Mouse (Mus musculus): ENCODE data around the gene Chfr.

Chfr gene

DNA sequence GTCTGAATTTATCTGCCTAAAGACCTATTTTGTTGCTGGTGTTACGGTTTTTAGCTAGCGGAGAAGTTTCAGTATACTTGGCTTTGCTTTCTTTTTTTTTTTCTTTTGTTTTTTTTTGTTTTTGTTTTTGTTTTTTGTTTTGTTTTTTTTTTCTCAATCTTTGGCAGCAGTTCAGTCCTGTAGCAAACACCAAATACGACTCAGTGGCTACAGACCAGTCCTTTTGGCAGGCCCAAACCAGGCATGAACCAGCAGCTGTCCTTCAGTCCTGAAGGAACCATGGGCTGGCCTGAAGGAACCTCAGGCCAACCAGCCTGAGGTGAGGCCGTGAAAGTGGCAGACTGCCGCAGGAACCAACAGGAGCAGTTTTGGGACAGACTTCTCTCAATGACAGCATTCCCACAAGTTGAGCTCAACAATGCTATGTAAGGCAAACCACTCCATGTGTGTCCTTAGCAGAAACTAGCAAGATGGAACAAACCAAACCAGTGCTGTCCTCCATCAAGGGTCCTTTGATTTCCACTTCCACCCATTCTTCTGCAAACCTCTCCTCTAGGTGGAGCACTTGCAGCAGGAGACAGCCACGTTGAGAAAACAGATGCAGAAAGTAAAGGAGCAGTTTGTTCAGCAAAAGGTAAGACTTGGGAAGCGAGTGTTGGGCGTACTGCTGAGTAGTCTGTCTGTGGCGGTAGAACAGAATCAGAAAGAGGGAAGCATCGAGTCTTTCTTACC is 67.7 kb downstream of the Chfr start:
- no peak overlapping the region for H3K4me3 ChIP-seq (replicated peaks; ENCODE audit: low read length)
- H3K9me3 ChIP-seq (ENCODE audit: low read length), result peaks cover 56% of the 10 kb centered on the region
- H3K4me1 ChIP-seq (replicated peaks; ENCODE audit: low read depth, low read length), result no peaks in the 10 kb centered on the region
- TF ChIP-seq NANOG (IDR thresholded peaks at IDR 0.05; ENCODE audit: borderline replicate concordance, low read length) (no peak), CTCF (conservative IDR thresholded peaks at IDR 0.05; ENCODE audit: low read length) (no peak), POU5F1 (IDR thresholded peaks at IDR 0.05; ENCODE audit: borderline replicate concordance, low read length) (no peak)
- H3K36me3 ChIP-seq (ENCODE audit: insufficient read depth, low read length), result peaks cover 82% of the 10 kb centered on the region
- H3K27me3 ChIP-seq (ENCODE audit: insufficient read depth, low read length), result no peaks in the 10 kb centered on the region

- H3K36me3 ChIP-seq (ENCODE audit: insufficient read depth, low read length), result peaks cover 96% of the 10 kb centered on the region
- no peak overlapping the region for H3K4me3 ChIP-seq (replicated peaks; ENCODE audit: low read length)
- no peaks in the 10 kb centered on the region for H3K27me3 ChIP-seq (ENCODE audit: insufficient read depth, low read length)
- H3K4me1 ChIP-seq (replicated peaks; ENCODE audit: low read depth, low read length), result no peaks in the 10 kb centered on the region
- H3K9me3 ChIP-seq (ENCODE audit: low read length), result peaks cover 54% of the 10 kb centered on the region
- TF ChIP-seq POU5F1 (IDR thresholded peaks at IDR 0.05; ENCODE audit: borderline replicate concordance, low read length) (no peak), CTCF (conservative IDR thresholded peaks at IDR 0.05; ENCODE audit: low read length) (peak; percentile 25)
These were observed 69.1 kb downstream of the Chfr start for GRCm38 (mm10) chr5:110204777-110205176.

- Histone ChIP-seq H3K4me3 (replicated peaks; ENCODE audit: low read length) (no peak overlapping the region), H3K4me1 (replicated peaks; ENCODE audit: low read depth, low read length) (no peaks in the 10 kb centered on the region), H3K27me3 (ENCODE audit: insufficient read depth, low read length) (no peaks in the 10 kb centered on the region), H3K36me3 (ENCODE audit: insufficient read depth, low read length) (peaks cover 88% of the 10 kb centered on the region), H3K9me3 (ENCODE audit: low read length) (no peaks in the 10 kb centered on the region)
- TF ChIP-seq NANOG (IDR thresholded peaks at IDR 0.05; ENCODE audit: borderline replicate concordance, low read length), result no peak
- TF ChIP-seq CTCF (conservative IDR thresholded peaks at IDR 0.05; ENCODE audit: low read length), result no peak
- no peak for TF ChIP-seq POU5F1 (IDR thresholded peaks at IDR 0.05; ENCODE audit: borderline replicate concordance, low read length)
These were observed 75.7 kb downstream of the Chfr start for GRCm38 (mm10) chr5:110211312-110211711.

DNA sequence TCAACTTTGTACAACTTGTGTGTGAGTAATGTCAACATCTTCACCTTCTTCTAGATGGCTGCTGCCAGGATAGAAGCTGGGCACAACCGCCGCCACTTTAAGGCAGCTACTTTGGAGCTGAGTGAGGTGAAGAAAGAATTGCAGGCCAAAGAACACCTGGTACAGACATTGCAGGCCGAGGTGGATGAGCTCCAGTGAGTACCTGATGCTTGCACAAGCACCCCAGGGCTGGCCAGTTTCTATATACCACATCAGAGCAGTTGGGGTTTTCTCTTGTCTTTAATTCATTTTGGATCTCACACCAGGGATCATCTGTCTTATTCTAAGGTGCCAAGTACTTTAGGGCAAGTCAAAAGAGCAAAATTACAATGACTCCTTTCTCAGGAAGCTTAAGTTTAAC is 81.1 kb downstream of the Chfr start:
- H3K9me3 ChIP-seq (ENCODE audit: low read length), result no peaks in the 10 kb centered on the region

GRCm38 (mm10) chr5:110220331-110220730 is 84.7 kb downstream of the Chfr start:
- Histone ChIP-seq H3K27me3 (ENCODE audit: insufficient read depth, low read length) (no peaks in the 10 kb centered on the region), H3K4me1 (replicated peaks; ENCODE audit: low read depth, low read length) (peaks cover 3% of the 10 kb centered on the region; the same call in 1 of the 2 replicates), H3K9me3 (ENCODE audit: low read length) (no peaks in the 10 kb centered on the region), H3K36me3 (ENCODE audit: insufficient read depth, low read length) (peaks cover 84% of the 10 kb centered on the region), H3K4me3 (replicated peaks; ENCODE audit: low read length) (no peak overlapping the region)
- TF ChIP-seq POU5F1 (IDR thresholded peaks at IDR 0.05; ENCODE audit: borderline replicate concordance, low read length) (no peak), CTCF (conservative IDR thresholded peaks at IDR 0.05; ENCODE audit: low read length) (peak; percentile 15; the same call in 1 of the 2 replicates)

More for the DNA sequence above, 81.1 kb downstream of the Chfr start:
- Histone ChIP-seq H3K27me3 (ENCODE audit: insufficient read depth, low read length) (no peaks in the 10 kb centered on the region), H3K4me1 (replicated peaks; ENCODE audit: low read depth, low read length) (peaks cover 3% of the 10 kb centered on the region; the same call in 1 of the 2 replicates), H3K4me3 (replicated peaks; ENCODE audit: low read length) (no peak overlapping the region), H3K36me3 (ENCODE audit: insufficient read depth, low read length) (peaks cover 86% of the 10 kb centered on the region)
- TF ChIP-seq CTCF (conservative IDR thresholded peaks at IDR 0.05; ENCODE audit: low read length), result no peak
